Mouse (Mus musculus) hindbrain, embryonic 14.5 days (tissue): ENCODE data around the gene Prss27. TPM values are rescaled to one million over a fixed set of nuclear protein-coding genes. Genes with fewer than 3 reads are reported as not detected.

Experiments
- ATAC-seq: fragments of 200-750 bp; cut with Nextera tagmentation; 2 replicates; pipeline ENCODE4 v1.8.0; 2017; ENCODE audit warnings: moderate number of reproducible peaks, mild to moderate bottlenecking, moderate TSS enrichment, moderate library complexity; ENCODE audit not compliant: low FRiP score
- DNase-seq: peaks from one replicate; pipeline ENCODE4 v3.0.0-alpha.2; 2015; ENCODE audit warnings: low spot score
- H3K27ac ChIP-seq: fragments of 300-500 bp; sonication (generic); 2 replicates; pipeline ENCODE4 v1.5.1; 2014; ENCODE audit warnings: mild to moderate bottlenecking, moderate library complexity
- H3K27me3 ChIP-seq: fragments of 300-500 bp; sonication (generic); 2 replicates; pipeline ENCODE4 v1.6.1; 2014; ENCODE audit warnings: mild to moderate bottlenecking, low read length, mixed read lengths; ENCODE audit not compliant: control insufficient read depth, insufficient read depth
- H3K36me3 ChIP-seq: fragments of 300-500 bp; sonication (generic); replicated peaks from 2 replicates; pipeline ENCODE4 v1.6.1; 2014; ENCODE audit not compliant: control insufficient read depth, insufficient read depth
- H3K4me1 ChIP-seq: fragments of 300-500 bp; sonication (generic); replicated peaks from 2 replicates; pipeline ENCODE4 v1.6.1; 2014; ENCODE audit warnings: antibody characterized with exemption, low read length, mixed read lengths; ENCODE audit not compliant: control insufficient read depth, insufficient read depth
- H3K4me2 ChIP-seq: fragments of 300-500 bp; sonication (generic); replicated peaks from 2 replicates; pipeline ENCODE4 v1.6.1; 2014; ENCODE audit warnings: mild to moderate bottlenecking, moderate library complexity
- H3K4me3 ChIP-seq: fragments of 300-500 bp; sonication (generic); replicated peaks from 2 replicates; pipeline ENCODE4 v1.5.1; 2014; ENCODE audit warnings: mild to moderate bottlenecking, low read length
- H3K9ac ChIP-seq: fragments of 300-500 bp; sonication (generic); 2 replicates; pipeline ENCODE4 v1.6.1; 2014
- H3K9me3 ChIP-seq: fragments of 300-500 bp; sonication (generic); 2 replicates; pipeline ENCODE4 v1.6.1; 2016; ENCODE audit warnings: low read length; ENCODE audit not compliant: control insufficient read depth
- WGBS: fragments of 180-500 bp; shearing (Covaris S2); extraction: QIAGEN DNeasy Blood & Tissue Kit; methylation state at CpG from one replicate; pipeline ENCODE4 v1.1.7; 2014; 5-methylcytosine and 5-hydroxymethylcytosine counted together
- polyA plus RNA-seq: library from polyadenylated mRNA; unstranded; fragments of >200 nt; fragmentation: Nextera tagmentation; extraction: Ambion mirVana; gene quantifications from 2 replicates; pipeline ENCODE4 v1.2.1, GENCODE M21; 2014

Gene Prss27
- polyA plus RNA-seq, 1 experiment from 2014 or later: 0.16 TPM

DNA sequence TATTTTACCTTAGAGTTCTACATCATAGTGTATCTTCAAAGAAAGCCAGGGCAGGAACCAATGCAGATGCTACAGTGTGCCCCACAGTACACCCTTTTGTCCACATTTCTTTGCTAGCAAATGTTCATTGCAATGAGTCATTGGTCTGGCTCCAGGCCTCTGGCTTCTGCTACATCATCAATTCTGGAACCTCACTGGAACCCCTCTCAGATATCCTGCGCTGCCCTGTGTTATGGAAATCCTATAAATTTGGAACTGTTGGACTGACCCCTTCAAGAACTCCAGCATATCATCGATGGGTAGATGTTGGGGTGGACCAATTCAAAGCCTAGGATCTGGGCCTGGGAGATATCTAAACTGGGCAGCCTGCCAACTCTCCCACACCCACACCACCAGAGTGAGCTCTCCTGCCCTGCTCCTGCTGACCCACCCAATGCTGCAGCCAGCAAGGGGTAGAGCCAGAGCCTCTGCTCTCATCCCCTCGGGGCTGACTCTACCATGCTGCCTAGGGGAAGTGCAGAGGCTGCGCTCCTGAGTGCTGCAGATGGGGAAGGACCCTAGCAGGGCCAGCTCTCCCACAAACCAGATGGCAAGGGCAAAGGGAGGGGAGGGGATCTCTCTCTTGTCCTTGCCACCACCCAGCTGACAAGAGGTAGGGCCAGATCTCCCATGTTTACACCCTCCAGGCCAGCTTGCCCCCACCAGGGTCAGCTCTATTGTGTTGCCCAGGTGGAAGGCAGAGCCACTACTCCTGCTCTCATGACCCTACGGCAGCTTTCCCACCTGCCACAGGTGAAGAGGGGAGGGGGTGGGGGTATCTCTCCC is 16.4 kb upstream of the Prss27 start:
- no peak for ATAC-seq
- H3K4me1 ChIP-seq: 0 out of 2 replicates have a peak, but pooled peaks cover 3% of the 10 kb centered on the region
- no peak overlapping the region for H3K4me2 ChIP-seq
- no peaks in the 10 kb centered on the region for H3K36me3 ChIP-seq
- no peak overlapping the region for H3K27ac ChIP-seq
- H3K4me3 ChIP-seq: no peak overlapping the region
- 76% methylated on average over 5 of the region's 5 CpGs for WGBS
- no peak overlapping the region for H3K9ac ChIP-seq
- no peaks in the 10 kb centered on the region for H3K9me3 ChIP-seq
- no peaks in the 10 kb centered on the region for H3K27me3 ChIP-seq
- no peak for DNase-seq

DNA sequence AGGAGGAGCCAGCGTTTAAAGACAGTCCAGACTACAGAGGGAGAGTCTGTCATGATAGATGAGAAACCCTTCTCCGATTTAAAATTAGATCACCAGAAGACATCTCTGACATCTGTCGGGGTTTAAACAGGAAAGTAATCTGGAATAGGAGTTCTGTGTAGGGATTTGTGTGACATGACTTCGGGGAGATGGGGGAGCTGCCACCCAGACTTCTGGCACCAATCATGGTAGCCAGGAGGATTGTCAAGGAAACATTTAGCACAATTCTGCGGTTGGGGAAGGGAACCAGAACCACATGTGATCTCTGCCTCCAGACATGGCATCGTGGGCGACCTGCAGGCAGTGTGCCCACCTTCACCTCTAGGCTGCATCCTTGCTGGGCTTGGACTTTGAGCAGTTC is 8.5 kb upstream of the Prss27 start:
- Histone ChIP-seq H3K4me2 (no peak overlapping the region), H3K9ac (no peak overlapping the region), H3K27me3 (no peaks in the 10 kb centered on the region), H3K4me1 (no peaks in the 10 kb centered on the region), H3K36me3 (no peaks in the 10 kb centered on the region), H3K4me3 (no peak overlapping the region), H3K27ac (no peak overlapping the region), H3K9me3 (no peaks in the 10 kb centered on the region)
- no peak for ATAC-seq
- WGBS: 88% methylated on average over 7 of the region's 7 CpGs
- DNase-seq: no peak

DNA sequence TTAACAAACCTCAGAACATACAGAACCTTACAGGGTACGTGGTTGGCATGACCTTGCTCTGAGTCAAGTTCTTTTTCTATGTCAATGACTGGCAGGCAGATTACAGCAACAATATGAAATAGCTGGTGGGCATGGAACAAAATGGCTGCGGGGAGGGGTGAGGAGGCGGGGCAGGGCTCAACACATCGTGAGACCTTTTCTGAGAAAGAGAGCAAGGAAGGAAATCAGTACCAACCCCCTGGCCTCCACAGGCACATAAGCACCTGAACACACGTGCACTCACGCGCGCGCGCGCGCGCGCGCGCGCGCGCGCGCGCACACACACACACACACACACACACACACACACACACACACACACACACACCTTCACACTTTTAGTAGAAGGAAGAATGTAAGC is 7.4 kb upstream of the Prss27 start:
- DNase-seq (no peak), ATAC-seq (no peak)
- Histone ChIP-seq H3K27me3 (no peaks in the 10 kb centered on the region), H3K4me2 (no peak overlapping the region), H3K9me3 (no peaks in the 10 kb centered on the region), H3K27ac (no peak overlapping the region), H3K36me3 (no peaks in the 10 kb centered on the region), H3K4me1 (no peaks in the 10 kb centered on the region), H3K9ac (no peak overlapping the region), H3K4me3 (no peak overlapping the region)
- 83% methylated on average over 8 of the region's 22 CpGs for WGBS

DNA sequence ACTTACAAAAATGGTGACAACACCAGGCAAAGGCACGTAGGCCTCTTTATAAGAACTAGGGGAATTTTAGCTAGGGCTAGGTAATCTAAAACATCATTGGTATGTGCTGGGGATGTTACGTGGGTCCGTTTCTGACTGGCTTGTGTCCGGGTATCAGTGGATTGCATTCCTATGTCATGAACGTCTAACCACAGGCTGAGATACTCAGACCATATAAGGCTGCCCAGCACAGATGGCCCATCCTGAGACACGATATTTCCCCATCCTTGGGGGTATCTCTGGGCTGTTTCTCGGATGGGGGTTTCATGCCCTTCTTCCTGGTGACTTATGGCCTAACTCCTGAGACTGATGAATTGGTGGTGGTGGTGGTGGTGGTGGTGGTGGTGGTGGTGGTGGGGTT is 2.9 kb upstream of the Prss27 start:
- no peaks in the 10 kb centered on the region for H3K36me3 ChIP-seq
- H3K4me1 ChIP-seq: no peaks in the 10 kb centered on the region
- H3K4me3 ChIP-seq: no peak overlapping the region
- H3K9ac ChIP-seq: no peak overlapping the region
- ATAC-seq (no peak), DNase-seq (no peak)
- H3K27me3 ChIP-seq: no peaks in the 10 kb centered on the region
- H3K4me2 ChIP-seq: no peak overlapping the region
- H3K9me3 ChIP-seq: no peaks in the 10 kb centered on the region
- H3K27ac ChIP-seq: no peak overlapping the region
- 88% methylated on average over 7 of the region's 7 CpGs for WGBS

DNA sequence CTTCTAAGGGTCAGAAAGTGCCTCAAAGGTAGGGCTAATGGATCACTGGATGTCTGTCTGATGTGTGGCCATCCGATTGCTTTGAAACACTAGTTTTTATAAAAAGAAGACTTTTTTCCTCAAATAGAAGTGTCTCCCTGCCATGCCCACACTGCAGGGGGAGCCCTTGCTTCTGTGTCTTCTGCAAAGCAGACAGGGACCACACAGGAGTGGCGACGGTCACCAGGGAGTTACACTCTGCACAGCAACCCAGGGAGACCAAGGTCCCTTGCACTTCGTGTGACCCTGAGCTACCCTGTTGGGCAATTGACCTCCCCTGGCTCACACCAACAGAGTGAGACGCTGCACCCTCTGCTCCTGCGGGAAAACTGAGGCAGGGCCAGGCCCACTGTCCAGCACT is 990 bp upstream of the Prss27 start:
- no peak overlapping the region for H3K4me3 ChIP-seq
- no peaks in the 10 kb centered on the region for H3K4me1 ChIP-seq
- no peak for ATAC-seq
- H3K9me3 ChIP-seq: no peaks in the 10 kb centered on the region
- no peak overlapping the region for H3K4me2 ChIP-seq
- no peak overlapping the region for H3K27ac ChIP-seq
- H3K9ac ChIP-seq: no peak overlapping the region
- H3K27me3 ChIP-seq: no peaks in the 10 kb centered on the region
- no peaks in the 10 kb centered on the region for H3K36me3 ChIP-seq
- WGBS: 77% methylated on average over 6 of the region's 6 CpGs
- DNase-seq: no peak

DNA sequence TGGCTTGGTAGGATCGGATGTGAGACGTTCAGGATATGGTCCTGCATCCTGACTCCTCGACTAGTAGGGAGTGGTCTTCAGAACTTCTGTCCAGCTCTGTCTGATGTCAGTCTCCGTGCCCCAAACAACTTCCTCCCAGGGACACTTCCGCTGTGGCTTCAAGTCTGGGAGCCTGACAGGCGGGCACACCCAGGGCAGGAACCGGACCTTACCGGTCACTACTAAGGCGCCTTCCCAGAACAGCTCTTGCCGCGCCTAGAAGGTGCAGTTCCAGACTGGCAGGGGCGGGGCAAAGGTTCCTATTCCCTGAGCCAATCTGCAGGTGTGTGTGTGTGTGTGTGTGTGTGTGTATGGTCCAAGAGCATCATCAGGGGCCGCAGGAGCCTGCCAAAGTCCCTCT is 584 bp upstream of the Prss27 start:
- DNase-seq (no peak), ATAC-seq (no peak)
- Histone ChIP-seq H3K9ac (no peak overlapping the region), H3K27me3 (no peaks in the 10 kb centered on the region), H3K9me3 (no peaks in the 10 kb centered on the region), H3K4me1 (no peaks in the 10 kb centered on the region), H3K36me3 (no peaks in the 10 kb centered on the region), H3K4me3 (no peak overlapping the region), H3K27ac (no peak overlapping the region), H3K4me2 (no peak overlapping the region)
- WGBS: 82% methylated on average over 13 of the region's 13 CpGs

DNA sequence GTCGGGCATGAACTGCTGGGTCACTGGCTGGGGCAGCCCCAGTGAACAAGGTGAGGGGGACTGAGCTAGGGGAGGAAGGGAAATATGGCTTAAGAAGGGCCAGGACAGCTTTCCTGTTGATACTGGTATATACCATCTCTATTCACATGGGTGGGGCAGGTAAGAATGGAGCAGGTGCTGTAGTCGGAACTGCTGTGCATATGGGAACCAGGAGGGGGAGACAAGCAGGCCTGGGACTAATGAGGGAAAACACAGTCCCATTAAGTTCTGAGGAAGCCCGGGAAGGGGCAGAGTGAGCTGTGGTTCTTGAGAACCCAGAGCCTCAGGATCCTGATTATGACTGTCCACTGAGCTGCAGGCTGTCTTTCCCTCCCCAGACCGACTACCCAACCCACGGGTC is 6.5 kb downstream of the Prss27 start:
- no peak for DNase-seq
- Histone ChIP-seq H3K4me1 (no peaks in the 10 kb centered on the region), H3K9me3 (no peaks in the 10 kb centered on the region), H3K27ac (no peak overlapping the region), H3K4me2 (no peak overlapping the region), H3K36me3 (peaks cover 26% of the 10 kb centered on the region), H3K9ac (no peak overlapping the region), H3K27me3 (no peaks in the 10 kb centered on the region), H3K4me3 (no peak overlapping the region)
- ATAC-seq: no peak
- WGBS: 68% methylated on average over 5 of the region's 5 CpGs

DNA sequence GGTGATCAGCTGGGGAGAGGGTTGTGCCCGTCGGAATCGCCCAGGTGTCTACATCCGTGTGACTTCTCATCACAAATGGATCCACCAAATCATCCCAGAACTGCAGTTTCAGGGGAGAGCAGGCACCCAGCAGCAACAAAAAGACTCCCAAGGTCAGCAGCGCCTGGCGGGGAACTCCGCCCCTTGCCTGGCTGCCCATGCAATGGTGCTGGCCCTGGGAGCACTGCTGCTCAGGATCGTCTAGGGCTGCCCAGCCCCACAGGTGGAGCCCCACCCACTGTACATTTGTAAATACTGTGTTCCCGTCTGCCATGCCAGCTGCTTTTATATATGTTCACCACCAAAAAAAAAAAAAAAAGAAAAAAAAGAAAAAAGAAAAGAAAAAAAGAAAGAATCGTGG is 7.7 kb downstream of the Prss27 start:
- Histone ChIP-seq H3K4me1 (no peaks in the 10 kb centered on the region), H3K4me3 (no peak overlapping the region), H3K36me3 (peaks cover 32% of the 10 kb centered on the region), H3K9ac (no peak overlapping the region), H3K27me3 (no peaks in the 10 kb centered on the region), H3K27ac (no peak overlapping the region), H3K4me2 (no peak overlapping the region), H3K9me3 (no peaks in the 10 kb centered on the region)
- no peak for DNase-seq
- 82% methylated on average over 10 of the region's 10 CpGs for WGBS
- ATAC-seq: no peak

DNA sequence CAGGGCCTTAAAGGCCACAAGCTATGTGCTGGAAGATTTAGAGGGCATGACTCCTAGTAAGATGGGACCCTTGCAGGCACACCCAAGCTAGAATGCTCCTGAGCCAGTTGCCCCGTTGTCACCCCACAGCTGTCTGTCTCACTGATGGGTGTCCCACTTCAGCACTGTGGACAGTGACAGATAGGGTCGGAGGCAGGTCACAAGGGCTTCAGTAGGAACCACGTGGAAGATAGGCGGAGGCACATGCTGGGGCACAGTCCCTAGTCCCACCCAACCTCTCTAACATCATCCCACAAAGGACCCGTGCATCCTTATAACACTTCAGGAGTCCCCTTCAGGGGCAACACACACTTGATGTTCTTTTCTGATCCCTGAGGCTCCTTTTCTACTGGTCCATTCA is 8.1 kb downstream of the Prss27 start:
- Histone ChIP-seq H3K36me3 (peaks cover 36% of the 10 kb centered on the region), H3K4me1 (no peaks in the 10 kb centered on the region), H3K4me2 (no peak overlapping the region), H3K27ac (no peak overlapping the region), H3K4me3 (no peak overlapping the region), H3K9me3 (no peaks in the 10 kb centered on the region), H3K9ac (no peak overlapping the region), H3K27me3 (no peaks in the 10 kb centered on the region)
- ATAC-seq (no peak), DNase-seq (no peak)
- 50% methylated on average over 5 of the region's 5 CpGs for WGBS

DNA sequence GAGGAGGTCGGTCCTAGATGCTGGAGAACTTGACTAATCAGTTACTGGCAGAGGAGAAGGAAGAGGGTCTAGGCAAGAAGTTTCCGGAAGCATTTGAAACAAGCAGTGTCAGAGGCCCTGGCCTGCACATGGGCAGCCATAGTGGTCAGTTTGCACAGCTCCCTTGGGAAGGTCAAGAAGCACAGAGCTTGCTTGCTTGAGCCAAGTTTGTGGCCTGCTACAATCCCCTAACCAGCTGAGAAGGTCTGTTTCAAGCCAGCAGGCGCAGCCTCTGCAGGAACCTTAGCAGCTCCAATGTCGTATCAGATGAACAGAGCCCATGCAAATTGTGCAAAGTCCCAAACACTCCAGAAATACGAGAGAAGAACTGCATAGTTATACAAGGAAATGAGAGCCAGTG is 10.1 kb downstream of the Prss27 start:
- Histone ChIP-seq H3K4me2 (no peak overlapping the region), H3K36me3 (peaks cover 54% of the 10 kb centered on the region), H3K9ac (no peak overlapping the region), H3K4me1 (no peaks in the 10 kb centered on the region), H3K4me3 (no peak overlapping the region), H3K9me3 (no peaks in the 10 kb centered on the region), H3K27me3 (no peaks in the 10 kb centered on the region), H3K27ac (no peak overlapping the region)
- no peak for ATAC-seq
- no peak for DNase-seq
- WGBS: 97% methylated on average over 5 of the region's 5 CpGs
